Mouse (Mus musculus) bone marrow macrophage, adult 2 months (primary cell): ENCODE data around the gene Grm7.

Experiments
- CTCF ChIP-seq: IDR thresholded peaks from 2 replicates; pipeline ENCODE4 v1.5.1; 2012; ENCODE audit warnings: low read depth, mild to moderate bottlenecking, low read length, moderate library complexity
- POLR2A ChIP-seq: IDR thresholded peaks from 2 replicates; pipeline ENCODE4 v1.6.1; 2012; ENCODE audit warnings: mild to moderate bottlenecking, low read depth, low read length, borderline replicate concordance

- no peak for TF ChIP-seq CTCF
- no peak for TF ChIP-seq POLR2A
Measured at GRCm38 (mm10) chr6:110818236-110818635, 172.9 kb downstream of the Grm7 start.
